Mouse (Mus musculus) hindbrain, embryonic 11.5 days (tissue): ENCODE measurements around the gene Pim3. TPM values are rescaled to one million over a fixed set of nuclear protein-coding genes. Genes with fewer than 3 reads are reported as not detected.
A peak's percentile ranks its signal among the peaks of the same experiment; 100 is the strongest.

Source experiments
- ATAC-seq: fragments of 200-750 bp; cut with Nextera tagmentation; 2 replicates; pipeline ENCODE4 v1.8.0; 2017; ENCODE audit warnings: mild to moderate bottlenecking, moderate TSS enrichment, moderate library complexity; ENCODE audit not compliant: low FRiP score
- DNase-seq: peaks from one replicate; pipeline ENCODE4 v3.0.0-alpha.2; 2015; ENCODE audit warnings: low spot score
- H3K27ac ChIP-seq: fragments of 300-500 bp; sonication (generic); 2 replicates; pipeline ENCODE4 v1.5.1; 2014; ENCODE audit warnings: mild to moderate bottlenecking, low read depth, low read length
- H3K27me3 ChIP-seq: fragments of 300-500 bp; sonication (generic); 2 replicates; pipeline ENCODE4 v1.6.1; 2014; ENCODE audit warnings: mild to moderate bottlenecking, low read length, moderate library complexity, mixed read lengths; ENCODE audit not compliant: control insufficient read depth, insufficient read depth
- H3K36me3 ChIP-seq: fragments of 300-500 bp; sonication (generic); 2 replicates; pipeline ENCODE4 v1.6.1; 2014; ENCODE audit warnings: mild to moderate bottlenecking, low read length, moderate library complexity, mixed read lengths; ENCODE audit not compliant: control insufficient read depth, insufficient read depth
- H3K4me1 ChIP-seq: fragments of 300-500 bp; sonication (generic); replicated peaks from 2 replicates; pipeline ENCODE4 v1.6.1; 2014; ENCODE audit warnings: low read length, mixed read lengths; ENCODE audit not compliant: control insufficient read depth, insufficient read depth
- H3K4me2 ChIP-seq: fragments of 300-500 bp; sonication (generic); replicated peaks from 2 replicates; pipeline ENCODE4 v1.6.1; 2014; ENCODE audit warnings: mild to moderate bottlenecking, low read depth, low read length
- H3K4me3 ChIP-seq: fragments of 300-500 bp; sonication (generic); 2 replicates; pipeline ENCODE4 v1.5.1; 2014; ENCODE audit warnings: low read depth, low read length
- H3K9ac ChIP-seq: fragments of 300-500 bp; sonication (generic); 2 replicates; pipeline ENCODE4 v1.6.1; 2014; ENCODE audit warnings: low read depth, low read length
- H3K9me3 ChIP-seq: fragments of 300-500 bp; sonication (generic); 2 replicates; pipeline ENCODE4 v1.6.1; 2016; ENCODE audit warnings: low read length; ENCODE audit not compliant: control insufficient read depth
- WGBS: fragments of 180-500 bp; shearing (Covaris S2); extraction: QIAGEN DNeasy Blood & Tissue Kit; methylation state at CpG from one replicate; pipeline ENCODE4 v1.1.7; 2014; 5-methylcytosine and 5-hydroxymethylcytosine counted together
- polyA plus RNA-seq: library from polyadenylated mRNA; unstranded; fragments of >200 nt; fragmentation: Nextera tagmentation; extraction: Ambion mirVana; gene quantifications from 2 replicates; pipeline ENCODE4 v1.2.1, GENCODE M21; 2014

The Pim3 gene
- polyA plus RNA-seq, 1 experiment from 2014 or later = 31.6 TPM

- DNase-seq (no peak), ATAC-seq (no peak)
- Histone ChIP-seq H3K9ac (no peak overlapping the region), H3K4me3 (no peak overlapping the region), H3K9me3 (no peaks in the 10 kb centered on the region), H3K4me2 (no peak overlapping the region), H3K27ac (no peak overlapping the region), H3K4me1 (peaks cover 4% of the 10 kb centered on the region; the same call in 1 of the 2 replicates), H3K27me3 (no peaks in the 10 kb centered on the region), H3K36me3 (no peaks in the 10 kb centered on the region)
- 77% methylated on average over 4 of the region's 4 CpGs for whole genome bisulfite sequencing
Measured at GRCm38 (mm10) chr15:88865888-88866695, 4.1 kb downstream of the Pim3 start.

GRCm38 (mm10) chr15:88866934-88867356 lies 5.0 kb downstream of the Pim3 start:
- H3K36me3 ChIP-seq = no peaks in the 10 kb centered on the region
- H3K4me2 ChIP-seq = no peak overlapping the region
- 61% methylated on average over 7 of the region's 7 CpGs for WGBS
- ATAC-seq (no peak), DNase-seq (no peak)
- no peaks in the 10 kb centered on the region for H3K27me3 ChIP-seq
- no peak overlapping the region for H3K4me3 ChIP-seq
- H3K9me3 ChIP-seq = no peaks in the 10 kb centered on the region
- peaks cover 4% of the 10 kb centered on the region; the same call in 1 of the 2 replicates for H3K4me1 ChIP-seq
- H3K27ac ChIP-seq = no peak overlapping the region
- H3K9ac ChIP-seq = no peak overlapping the region

- no peaks in the 10 kb centered on the region for H3K36me3 ChIP-seq
- peaks cover 4% of the 10 kb centered on the region; the same call in 1 of the 2 replicates for H3K4me1 ChIP-seq
- no peaks in the 10 kb centered on the region for H3K9me3 ChIP-seq
- DNase-seq (no peak), ATAC-seq (no peak)
- no peak overlapping the region for H3K4me3 ChIP-seq
- no peak overlapping the region for H3K4me2 ChIP-seq
- no peaks in the 10 kb centered on the region for H3K27me3 ChIP-seq
- no peak overlapping the region for H3K9ac ChIP-seq
- 37% methylated on average over 5 of the region's 5 CpGs for WGBS
- H3K27ac ChIP-seq = no peak overlapping the region; the same call in 1 of the 2 replicates
Measured at GRCm38 (mm10) chr15:88867368-88868023, 5.5 kb downstream of the Pim3 start.

GRCm38 (mm10) chr15:88868024-88868742 lies 6.2 kb downstream of the Pim3 start:
- Histone ChIP-seq H3K9ac (no peak overlapping the region), H3K4me2 (no peak overlapping the region), H3K4me1 (peaks cover 4% of the 10 kb centered on the region; the same call in 1 of the 2 replicates), H3K4me3 (no peak overlapping the region), H3K9me3 (no peaks in the 10 kb centered on the region), H3K27me3 (no peaks in the 10 kb centered on the region), H3K27ac (no peak overlapping the region), H3K36me3 (no peaks in the 10 kb centered on the region)
- ATAC-seq = no peak
- WGBS = 77% methylated on average over 6 of the region's 6 CpGs
- DNase-seq = peak; percentile 8

GRCm38 (mm10) chr15:88870418-88871185 lies 8.6 kb downstream of the Pim3 start:
- Histone ChIP-seq H3K9ac (no peak overlapping the region), H3K36me3 (no peaks in the 10 kb centered on the region), H3K4me2 (no peak overlapping the region), H3K4me1 (no peaks in the 10 kb centered on the region), H3K27ac (no peak overlapping the region), H3K4me3 (no peak overlapping the region), H3K9me3 (no peaks in the 10 kb centered on the region), H3K27me3 (no peaks in the 10 kb centered on the region)
- no peak for DNase-seq
- no peak for ATAC-seq
- 77% methylated on average over 5 of the region's 5 CpGs for WGBS

GRCm38 (mm10) chr15:88874061-88874460 lies 12.1 kb downstream of the Pim3 start:
- DNase-seq (no peak), ATAC-seq (no peak)
- no peak overlapping the region for H3K27ac ChIP-seq
- WGBS = 89% methylated on average over 3 of the region's 3 CpGs
- no peaks in the 10 kb centered on the region; the same call in 1 of the 2 replicates for H3K27me3 ChIP-seq
- no peaks in the 10 kb centered on the region for H3K4me1 ChIP-seq
- H3K4me2 ChIP-seq = no peak overlapping the region
- H3K36me3 ChIP-seq = no peaks in the 10 kb centered on the region
- no peak overlapping the region for H3K9ac ChIP-seq
- H3K9me3 ChIP-seq = no peaks in the 10 kb centered on the region
- no peak overlapping the region for H3K4me3 ChIP-seq

- H3K27ac ChIP-seq = no peak overlapping the region
- H3K9me3 ChIP-seq = no peaks in the 10 kb centered on the region
- no peak for DNase-seq
- 92% methylated on average over 6 of the region's 6 CpGs for WGBS
- H3K36me3 ChIP-seq = no peaks in the 10 kb centered on the region
- H3K4me2 ChIP-seq = no peak overlapping the region
- no peak overlapping the region for H3K9ac ChIP-seq
- H3K4me1 ChIP-seq = no peaks in the 10 kb centered on the region
- no peak for ATAC-seq
- H3K4me3 ChIP-seq = no peak overlapping the region
- H3K27me3 ChIP-seq = no peaks in the 10 kb centered on the region; the same call in 1 of the 2 replicates
Measured at GRCm38 (mm10) chr15:88874477-88874876, 12.5 kb downstream of the Pim3 start.

GRCm38 (mm10) chr15:88875625-88876081 lies 13.7 kb downstream of the Pim3 start:
- no peak overlapping the region for H3K27ac ChIP-seq
- no peaks in the 10 kb centered on the region for H3K4me1 ChIP-seq
- H3K36me3 ChIP-seq = no peaks in the 10 kb centered on the region
- no peaks in the 10 kb centered on the region for H3K9me3 ChIP-seq
- WGBS = 33% methylated on average over 10 of the region's 10 CpGs
- no peak overlapping the region for H3K9ac ChIP-seq
- H3K4me3 ChIP-seq = no peak overlapping the region
- ATAC-seq (no peak), DNase-seq (no peak)
- H3K27me3 ChIP-seq = no peaks in the 10 kb centered on the region; the same call in 1 of the 2 replicates
- H3K4me2 ChIP-seq = no peak overlapping the region
